14 mouse cellular contexts compared by ENCODE assay signal in genomic region chr1:156470557-156470956, GRCm38 (mm10). TPM values are rescaled to one million over a fixed set of nuclear protein-coding genes. Genes with fewer than 3 reads are reported as not detected.
A peak's percentile ranks its signal among the peaks of the same experiment; 100 is the strongest.
DNase-seq lines count a peak whose midpoint lies in the region; ATAC-seq and TF ChIP-seq lines count a peak whose summit lies in the region.
"Had no signal": no experiment of that assay in that cellular context is flagged by ENCODE, and none has a peak within 500 bp of the region (broad histone marks: within the 10 kb centered on the region; RNA-seq: fewer than 3 reads in every experiment).

No protein-coding gene starts in this region.

- H3K36me3 ChIP-seq in liver, embryonic 15.5 days (replicated peaks): peaks cover 12% of the 10 kb centered on the region
- H3K36me3 ChIP-seq in midbrain, postnatal 0 days (ENCODE audit: insufficient read depth, low read length): no peaks in the 10 kb centered on the region; the same call in 1 of the 2 replicates

- peaks cover 36% of the 10 kb centered on the region for H3K4me1 ChIP-seq in liver, embryonic 15.5 days (replicated peaks)
- H3K4me1 ChIP-seq in midbrain, postnatal 0 days (ENCODE audit: insufficient read depth, low read length): 0 out of 2 replicates have a peak, but pooled peaks cover 3% of the 10 kb centered on the region

- H3K27me3 ChIP-seq in liver, embryonic 15.5 days: peaks cover 25% of the 10 kb centered on the region
- H3K27me3 ChIP-seq in midbrain, postnatal 0 days (ENCODE audit: insufficient read depth, low read length): no peaks in the 10 kb centered on the region
- H3K27me3 ChIP-seq: embryonic facial prominence, embryonic 15.5 days had no signal

- no peak overlapping the region for H3K9ac ChIP-seq in liver, embryonic 15.5 days
- H3K9ac ChIP-seq in midbrain, postnatal 0 days (replicated peaks; ENCODE audit: low read length, poor library complexity, severe bottlenecking): no peak overlapping the region
- H3K9ac ChIP-seq: embryonic facial prominence, embryonic 15.5 days had no signal

- intact Hi-C loops in gastrocnemius, postnatal 36 days (cut with DNase I): loop anchor here (5.0 kb wide), 1 partner anchor 48 kb away; the partner anchor contains the start of gene Axdnd1

- H3K27ac ChIP-seq in liver, embryonic 15.5 days (replicated peaks): peak overlapping the region; percentile 46
- no peak overlapping the region for H3K27ac ChIP-seq in midbrain, postnatal 0 days (ENCODE audit: low read depth, low read length)
- H3K27ac ChIP-seq: embryonic facial prominence, embryonic 15.5 days had no signal

- 59% methylated on average over 7 of the region's 7 CpGs for WGBS in liver, embryonic 15.5 days (ENCODE audit: insufficient replicate concordance)
- 71% methylated on average over 7 of the region's 7 CpGs for WGBS in midbrain, postnatal 0 days

- no peak for TF ChIP-seq CTCF in midbrain, postnatal 0 days (IDR thresholded peaks at IDR 0.05)

- H3K4me2 ChIP-seq in liver, embryonic 15.5 days: peak overlapping the region; percentile 73
- H3K4me2 ChIP-seq in midbrain, postnatal 0 days (ENCODE audit: low read depth, low read length, poor library complexity, severe bottlenecking): no peak overlapping the region
- H3K4me2 ChIP-seq: embryonic facial prominence, embryonic 15.5 days had no signal

- no peaks in the 10 kb centered on the region for H3K9me3 ChIP-seq in liver, embryonic 15.5 days (replicated peaks)
- no peaks in the 10 kb centered on the region for H3K9me3 ChIP-seq in midbrain, postnatal 0 days (ENCODE audit: low read length)
- H3K9me3 ChIP-seq: embryonic facial prominence, embryonic 15.5 days had no signal

- peak; percentile 21 for DNase-seq in kidney, adult 11 months
- no peak for DNase-seq in kidney, adult 18-20 months
- peak; percentile 16 to 35 for DNase-seq in urinary bladder, postnatal 36 days (ENCODE audit: low spot score in 2 of 2)
- no peak for DNase-seq in urinary bladder, postnatal 10 days (ENCODE audit: low spot score)
- no peak for DNase-seq in midbrain, postnatal 0 days (ENCODE audit: low spot score)
- DNase-seq in gastrocnemius, postnatal 36 days: no peak
- no peak for DNase-seq in thymus, postnatal 25 days
- DNase-seq: cerebellum, postnatal 25 days; gastrocnemius, postnatal 25 days; right cerebral cortex, postnatal 25 days had no signal

- peak; percentile 22; the same call in 1 of the 2 replicates for ATAC-seq in liver, embryonic 15.5 days (ENCODE audit: insufficient read depth)
- no peak for ATAC-seq in midbrain, postnatal 0 days (ENCODE audit: low FRiP score)
- ATAC-seq: forebrain, embryonic 16.5 days had no signal

- no peak overlapping the region; the same call in 1 of the 2 replicates for H3K4me3 ChIP-seq in liver, embryonic 15.5 days (replicated peaks)
- H3K4me3 ChIP-seq in midbrain, postnatal 0 days (ENCODE audit: low read depth, low read length): no peak overlapping the region
- H3K4me3 ChIP-seq: embryonic facial prominence, embryonic 15.5 days had no signal

RNA-seq across cellular contexts. Expression of gene Soat1, which starts 3.6 kb away (rescaled TPM):
- 20.5 and 22.3 TPM in 2 replicates for polyA plus RNA-seq in liver, embryonic 15.5 days (2015; fragmentation: Nextera tagmentation; extraction: Ambion mirVana)
- 24.8 TPM in 2 replicates for total RNA-seq in midbrain, postnatal 0 days (2014; rRNA removed)
- polyA plus RNA-seq in midbrain, postnatal 0 days (2015; fragmentation: Nextera tagmentation; extraction: Ambion mirVana): 10.3 and 11.8 TPM in 2 replicates
- 1 to 10 TPM; 4.0 to 5.6 TPM for total RNA-seq in gastrocnemius, postnatal 36 days (2021)

RNA-seq across cellular contexts. Expression of gene Axdnd1, which starts 49.6 kb away (rescaled TPM):
- polyA plus RNA-seq in liver, embryonic 15.5 days (2015; fragmentation: Nextera tagmentation; extraction: Ambion mirVana): not detected in 2 replicates
- total RNA-seq in midbrain, postnatal 0 days (2014; rRNA removed): not detected in 2 replicates
- 0.11 and 0.56 TPM in 2 replicates for polyA plus RNA-seq in midbrain, postnatal 0 days (2015; fragmentation: Nextera tagmentation; extraction: Ambion mirVana)
- total RNA-seq in gastrocnemius, postnatal 36 days (2021): under 1 TPM in 1 of 2 experiments, not detected in 1; 0.28 TPM
- total RNA-seq: gastrocnemius, postnatal 25 days; hematopoietic stem cell, adult 5-6 weeks had no signal
- polyA plus RNA-seq: embryonic facial prominence, embryonic 15.5 days; forebrain, embryonic 16.5 days had no signal

RNA-seq across cellular contexts. Expression of gene Gm10031, which starts 53.3 kb away (rescaled TPM):
- 0.06 and 0.17 TPM in 2 replicates for polyA plus RNA-seq in liver, embryonic 15.5 days (2015; fragmentation: Nextera tagmentation; extraction: Ambion mirVana)
- 23.7 and 29.5 TPM in 2 replicates for total RNA-seq in midbrain, postnatal 0 days (2014; rRNA removed)
- 0.53 and 0.54 TPM in 2 replicates for polyA plus RNA-seq in midbrain, postnatal 0 days (2015; fragmentation: Nextera tagmentation; extraction: Ambion mirVana)
- total RNA-seq in gastrocnemius, postnatal 36 days (2021): 10 to 100 TPM; 36.7 to 40.4 TPM

Comparison
In these comparisons a context has a peak if more than half of its experiments do, and no peak if none do; other contexts are left out.
1. DNase-seq: peak in kidney, adult 11 months (single experiment) and urinary bladder, postnatal 36 days (2 of 2); none in kidney, adult 18-20 months (single experiment), urinary bladder, postnatal 10 days (single experiment), midbrain, postnatal 0 days (single experiment), gastrocnemius, postnatal 36 days (0 of 2) and thymus, postnatal 25 days (single experiment).